Mouse (Mus musculus): ENCODE measurements around the gene Mob1b. TPM values are rescaled to one million over a fixed set of nuclear protein-coding genes. Genes with fewer than 3 reads are reported as not detected.

Gene Mob1b
- polyA plus RNA-seq, 1 experiment from 2014 or later: 18.0 TPM

DNA sequence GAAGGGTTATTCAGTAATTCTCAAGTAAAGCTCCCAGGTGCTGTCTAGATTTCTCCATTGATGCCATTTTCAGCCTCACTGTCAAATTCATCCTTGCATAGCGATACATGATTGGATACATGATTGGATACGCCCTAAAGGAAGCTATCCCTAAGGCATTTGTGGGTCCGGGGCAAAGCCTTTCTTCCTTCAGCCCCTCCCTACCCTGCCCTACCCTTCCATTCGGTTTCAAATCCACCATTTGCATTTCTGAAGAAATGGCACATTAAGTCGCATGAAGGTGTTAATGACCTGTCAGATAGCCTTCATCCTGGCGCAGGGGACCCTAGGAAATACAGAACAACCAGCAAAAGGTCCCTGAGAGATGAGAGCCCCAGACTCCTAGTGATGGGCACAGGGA lies 35.3 kb upstream of the Mob1b start:
- Histone ChIP-seq H3K9ac (ENCODE audit: low read depth, low read length) (no peak overlapping the region), H3K27ac (ENCODE audit: low read depth, low read length) (no peak overlapping the region), H3K36me3 (ENCODE audit: control insufficient read depth, insufficient read depth, low read length) (no peaks in the 10 kb centered on the region), H3K9me3 (ENCODE audit: control insufficient read depth, low read length) (no peaks in the 10 kb centered on the region), H3K4me3 (ENCODE audit: low read length) (no peak overlapping the region), H3K4me2 (replicated peaks; ENCODE audit: low read depth, low read length) (no peak overlapping the region), H3K4me1 (ENCODE audit: control insufficient read depth, insufficient read depth, low read length) (no peaks in the 10 kb centered on the region), H3K27me3 (ENCODE audit: control insufficient read depth, insufficient read depth, low read length) (peaks cover 8% of the 10 kb centered on the region; the same call in 1 of the 2 replicates)
- WGBS: 7% methylated on average over 6 of the region's 6 CpGs
- ATAC-seq (ENCODE audit: low FRiP score, low TSS enrichment): no peak

DNA sequence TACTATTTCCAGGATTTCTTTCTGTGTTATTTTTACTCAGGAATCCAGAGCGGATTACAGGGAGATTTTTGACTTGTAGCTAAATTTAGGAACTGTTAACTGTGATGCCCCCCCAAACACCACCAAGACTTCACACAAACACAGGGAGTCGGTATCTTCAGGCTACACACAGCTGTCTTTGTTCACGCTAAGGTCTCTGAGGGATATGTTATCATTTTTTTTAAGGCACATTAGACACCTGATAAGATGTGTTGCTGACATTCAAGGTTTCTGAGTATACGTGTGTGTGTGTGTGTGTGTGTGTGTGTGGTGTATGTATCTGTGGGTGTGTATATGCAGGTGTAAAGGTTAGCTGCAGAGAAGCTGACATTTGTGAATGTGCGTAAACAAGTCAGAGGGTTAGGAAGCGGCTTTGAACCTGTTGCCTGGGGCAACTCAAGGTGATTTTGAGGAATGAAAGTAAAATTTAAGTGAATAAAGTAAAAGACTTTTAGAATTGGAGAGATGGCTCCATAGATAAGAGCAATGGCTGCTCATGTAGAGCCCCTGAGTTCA lies 34.8 kb upstream of the Mob1b start:
- no peak overlapping the region for H3K27ac ChIP-seq (ENCODE audit: low read depth, low read length)
- no peak overlapping the region for H3K4me3 ChIP-seq (ENCODE audit: low read length)
- H3K4me1 ChIP-seq (ENCODE audit: control insufficient read depth, insufficient read depth, low read length): no peaks in the 10 kb centered on the region
- ATAC-seq (ENCODE audit: low FRiP score, low TSS enrichment): no peak
- H3K27me3 ChIP-seq (ENCODE audit: control insufficient read depth, insufficient read depth, low read length): peaks cover 8% of the 10 kb centered on the region; the same call in 1 of the 2 replicates
- H3K36me3 ChIP-seq (ENCODE audit: control insufficient read depth, insufficient read depth, low read length): no peaks in the 10 kb centered on the region
- H3K4me2 ChIP-seq (replicated peaks; ENCODE audit: low read depth, low read length): no peak overlapping the region
- 55% methylated on average over 6 of the region's 6 CpGs for WGBS
- no peaks in the 10 kb centered on the region for H3K9me3 ChIP-seq (ENCODE audit: control insufficient read depth, low read length)
- H3K9ac ChIP-seq (ENCODE audit: low read depth, low read length): no peak overlapping the region

DNA sequence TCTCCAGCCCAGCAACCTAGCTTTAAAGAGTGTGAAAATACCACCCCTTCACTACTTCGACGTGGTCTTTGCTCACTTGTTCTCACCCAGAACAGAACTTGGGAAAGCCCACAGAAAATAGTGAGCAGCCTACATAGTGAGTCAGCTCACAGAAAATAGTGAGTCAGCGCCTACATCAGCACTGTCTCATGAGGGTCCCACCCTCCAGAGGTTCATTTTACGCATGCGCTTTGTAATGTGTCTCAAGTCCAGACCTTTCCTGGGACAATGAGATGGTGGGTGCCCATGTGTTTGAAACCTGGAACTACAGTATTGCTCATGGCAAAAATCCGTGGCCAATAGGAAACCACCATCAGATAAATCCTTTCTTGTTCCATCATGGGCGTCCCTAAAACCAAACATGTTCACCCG lies 32.7 kb upstream of the Mob1b start:
- no peak for ATAC-seq (ENCODE audit: low FRiP score, low TSS enrichment)
- 84% methylated on average over 8 of the region's 8 CpGs for WGBS
- H3K9ac ChIP-seq (ENCODE audit: low read depth, low read length): no peak overlapping the region

DNA sequence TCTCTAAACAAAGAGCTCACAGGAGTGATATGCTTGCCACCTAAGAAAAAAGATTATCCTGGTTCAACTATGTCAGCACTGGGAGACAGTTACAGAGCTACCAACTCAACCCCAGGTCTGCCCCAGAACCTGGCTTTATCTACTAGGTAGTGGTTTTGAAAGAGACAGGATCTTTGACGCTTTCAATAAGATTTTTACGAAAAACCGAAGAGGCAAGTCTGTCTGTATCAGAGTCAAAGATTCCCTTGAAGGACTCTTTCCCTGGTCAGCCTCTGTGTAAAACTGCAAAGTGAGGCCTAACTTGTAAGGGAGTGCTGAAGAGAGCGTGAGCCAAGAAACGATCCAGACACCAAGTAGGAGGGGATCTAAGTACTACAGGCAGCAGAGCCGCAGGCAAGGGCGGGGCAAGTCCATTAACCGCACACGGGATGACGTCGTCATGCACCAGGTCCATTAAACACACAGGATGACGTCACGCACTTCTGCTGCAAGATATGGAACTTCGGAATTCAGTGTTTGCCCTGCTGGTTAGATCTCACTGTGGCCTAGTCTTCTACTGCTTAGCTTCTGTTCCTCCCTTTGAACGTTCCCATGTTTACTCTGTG lies 32.0 kb upstream of the Mob1b start:
- WGBS: 77% methylated on average over 15 of the region's 15 CpGs
- Histone ChIP-seq H3K4me3 (ENCODE audit: low read length) (no peak overlapping the region), H3K36me3 (ENCODE audit: control insufficient read depth, insufficient read depth, low read length) (no peaks in the 10 kb centered on the region), H3K9ac (ENCODE audit: low read depth, low read length) (no peak overlapping the region), H3K27ac (ENCODE audit: low read depth, low read length) (no peak overlapping the region), H3K4me2 (replicated peaks; ENCODE audit: low read depth, low read length) (no peak overlapping the region), H3K9me3 (ENCODE audit: control insufficient read depth, low read length) (no peaks in the 10 kb centered on the region), H3K4me1 (ENCODE audit: control insufficient read depth, insufficient read depth, low read length) (no peaks in the 10 kb centered on the region), H3K27me3 (ENCODE audit: control insufficient read depth, insufficient read depth, low read length) (peaks cover 8% of the 10 kb centered on the region; the same call in 1 of the 2 replicates)
- no peak; the same call in 1 of the 2 replicates for ATAC-seq (ENCODE audit: low FRiP score, low TSS enrichment)

More for the DNA sequence above, 32.7 kb upstream of the Mob1b start:
- peaks cover 8% of the 10 kb centered on the region; the same call in 1 of the 2 replicates for H3K27me3 ChIP-seq (ENCODE audit: control insufficient read depth, insufficient read depth, low read length)
- H3K4me3 ChIP-seq (ENCODE audit: low read length): no peak overlapping the region
- no peaks in the 10 kb centered on the region for H3K9me3 ChIP-seq (ENCODE audit: control insufficient read depth, low read length)
- no peaks in the 10 kb centered on the region for H3K36me3 ChIP-seq (ENCODE audit: control insufficient read depth, insufficient read depth, low read length)
- no peak overlapping the region for H3K4me2 ChIP-seq (replicated peaks; ENCODE audit: low read depth, low read length)
- H3K4me1 ChIP-seq (ENCODE audit: control insufficient read depth, insufficient read depth, low read length): no peaks in the 10 kb centered on the region
- no peak overlapping the region for H3K27ac ChIP-seq (ENCODE audit: low read depth, low read length)

DNA sequence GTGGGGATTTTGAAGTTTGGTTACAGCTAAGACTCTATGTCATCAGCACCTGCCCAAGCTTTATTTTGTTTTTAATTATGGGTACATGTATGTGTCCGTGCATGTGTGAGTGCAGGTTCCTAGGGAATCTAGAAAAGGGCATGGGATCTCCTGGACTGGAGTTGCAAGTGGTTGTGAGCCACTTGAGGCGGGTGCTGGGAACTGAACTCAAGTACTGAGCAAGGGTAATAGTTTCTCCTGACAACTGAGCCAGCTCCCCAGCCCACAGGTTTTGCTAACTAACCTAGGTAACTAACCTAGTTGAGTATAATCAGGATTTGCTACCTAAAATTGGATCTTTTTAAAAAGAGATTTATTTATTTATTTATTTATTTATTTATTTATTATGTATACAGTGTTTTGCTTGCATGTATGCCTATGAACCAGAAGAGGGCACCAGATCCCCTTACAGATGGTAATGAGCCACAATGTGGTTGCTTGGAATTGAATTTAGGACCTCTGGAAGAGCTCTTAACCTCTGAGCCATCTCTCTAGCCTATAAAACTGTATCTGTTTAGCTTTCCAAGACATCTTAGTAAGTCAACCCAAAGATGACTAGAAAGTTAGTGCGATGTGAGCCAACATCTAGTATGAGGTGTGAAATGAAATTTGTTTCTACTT lies 31.2 kb upstream of the Mob1b start:
- Histone ChIP-seq H3K36me3 (ENCODE audit: control insufficient read depth, insufficient read depth, low read length) (no peaks in the 10 kb centered on the region), H3K9ac (ENCODE audit: low read depth, low read length) (no peak overlapping the region), H3K4me3 (ENCODE audit: low read length) (no peak overlapping the region), H3K9me3 (ENCODE audit: control insufficient read depth, low read length) (no peaks in the 10 kb centered on the region), H3K4me1 (ENCODE audit: control insufficient read depth, insufficient read depth, low read length) (no peaks in the 10 kb centered on the region), H3K27ac (ENCODE audit: low read depth, low read length) (no peak overlapping the region), H3K4me2 (replicated peaks; ENCODE audit: low read depth, low read length) (no peak overlapping the region), H3K27me3 (ENCODE audit: control insufficient read depth, insufficient read depth, low read length) (peaks cover 8% of the 10 kb centered on the region; the same call in 1 of the 2 replicates)
- ATAC-seq (ENCODE audit: low FRiP score, low TSS enrichment): no peak; the same call in 1 of the 2 replicates
- WGBS: 73% methylated on average over 3 of the region's 3 CpGs

DNA sequence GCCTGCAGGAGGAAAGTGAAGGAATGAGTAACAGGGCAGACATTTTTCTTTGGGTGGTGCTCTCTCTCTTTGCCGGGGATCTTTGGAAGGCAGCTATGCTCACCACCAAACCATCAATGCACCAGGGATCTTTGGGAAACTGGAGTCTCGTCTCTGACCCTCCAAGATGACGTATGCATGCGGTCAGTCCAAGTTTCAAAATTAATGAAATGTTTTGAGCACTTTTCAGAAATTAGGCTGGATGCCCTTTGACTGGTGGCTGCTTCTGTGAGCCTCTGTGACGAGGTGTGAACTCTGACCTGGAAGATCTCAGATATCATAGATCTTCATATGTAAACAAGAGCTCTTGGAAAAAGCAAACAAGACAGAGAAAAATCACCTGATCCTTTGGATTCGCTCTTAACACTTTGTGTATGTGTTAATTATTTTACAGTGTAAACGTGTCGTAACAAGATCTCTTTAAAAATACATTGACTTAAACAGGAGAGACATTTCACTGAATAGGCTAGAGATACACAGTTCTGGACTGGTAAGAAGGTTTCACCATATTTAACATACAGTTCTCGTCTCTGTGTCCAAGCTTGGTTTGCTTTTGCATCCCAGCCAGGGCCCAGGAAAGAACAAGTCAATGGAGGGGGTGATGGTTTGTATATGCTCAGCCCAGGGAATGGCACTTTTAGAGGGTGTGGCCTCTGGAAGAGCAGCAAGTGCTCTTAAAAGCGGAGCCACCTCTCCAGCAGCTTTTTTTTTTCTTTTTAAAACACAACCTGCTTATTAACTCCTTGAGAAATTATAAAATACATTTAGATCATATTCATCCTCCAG lies 29.8 kb upstream of the Mob1b start:
- Histone ChIP-seq H3K27me3 (ENCODE audit: control insufficient read depth, insufficient read depth, low read length) (no peaks in the 10 kb centered on the region; the same call in 1 of the 2 replicates), H3K4me3 (ENCODE audit: low read length) (no peak overlapping the region), H3K9ac (ENCODE audit: low read depth, low read length) (no peak overlapping the region), H3K36me3 (ENCODE audit: control insufficient read depth, insufficient read depth, low read length) (no peaks in the 10 kb centered on the region), H3K4me2 (replicated peaks; ENCODE audit: low read depth, low read length) (no peak overlapping the region), H3K4me1 (ENCODE audit: control insufficient read depth, insufficient read depth, low read length) (no peaks in the 10 kb centered on the region), H3K9me3 (ENCODE audit: control insufficient read depth, low read length) (no peaks in the 10 kb centered on the region), H3K27ac (ENCODE audit: low read depth, low read length) (no peak overlapping the region)
- 45% methylated on average over 10 of the region's 10 CpGs for WGBS
- ATAC-seq (ENCODE audit: low FRiP score, low TSS enrichment): no peak

DNA sequence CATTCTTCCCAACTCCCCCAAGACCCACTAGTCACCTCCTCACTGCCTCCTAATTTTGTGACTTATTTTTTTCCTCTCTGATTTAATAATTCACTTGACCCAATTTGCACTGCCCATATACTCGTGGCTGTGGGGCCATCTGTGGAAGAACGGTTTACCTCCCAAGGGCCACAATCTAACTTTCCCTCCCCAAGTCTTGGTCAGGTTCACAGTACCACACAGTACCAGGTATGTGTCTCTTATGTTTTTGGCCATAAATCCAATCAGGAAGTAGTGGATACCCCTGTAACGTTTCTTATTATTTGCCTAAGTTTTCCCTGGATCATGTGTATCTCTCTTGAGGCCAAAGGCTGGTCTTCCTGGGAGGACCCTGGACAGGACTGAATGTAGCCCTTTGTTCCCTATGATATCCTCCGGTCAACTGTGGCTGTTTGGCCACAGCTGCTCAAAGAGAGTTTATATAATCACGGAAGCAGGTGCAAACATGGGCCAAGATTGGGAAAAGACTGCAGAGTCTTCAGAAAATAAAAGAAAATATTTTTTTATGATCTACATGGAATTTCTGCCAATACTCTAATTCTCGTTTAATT lies 29.1 kb upstream of the Mob1b start:
- H3K27me3 ChIP-seq (ENCODE audit: control insufficient read depth, insufficient read depth, low read length): no peaks in the 10 kb centered on the region
- no peaks in the 10 kb centered on the region for H3K4me1 ChIP-seq (ENCODE audit: control insufficient read depth, insufficient read depth, low read length)
- 77% methylated on average over 6 of the region's 6 CpGs for WGBS
- no peak for ATAC-seq (ENCODE audit: low FRiP score, low TSS enrichment)
- H3K27ac ChIP-seq (ENCODE audit: low read depth, low read length): no peak overlapping the region
- H3K4me2 ChIP-seq (replicated peaks; ENCODE audit: low read depth, low read length): no peak overlapping the region
- no peak overlapping the region for H3K4me3 ChIP-seq (ENCODE audit: low read length)
- no peaks in the 10 kb centered on the region for H3K9me3 ChIP-seq (ENCODE audit: control insufficient read depth, low read length)
- no peaks in the 10 kb centered on the region for H3K36me3 ChIP-seq (ENCODE audit: control insufficient read depth, insufficient read depth, low read length)
- no peak overlapping the region for H3K9ac ChIP-seq (ENCODE audit: low read depth, low read length)

DNA sequence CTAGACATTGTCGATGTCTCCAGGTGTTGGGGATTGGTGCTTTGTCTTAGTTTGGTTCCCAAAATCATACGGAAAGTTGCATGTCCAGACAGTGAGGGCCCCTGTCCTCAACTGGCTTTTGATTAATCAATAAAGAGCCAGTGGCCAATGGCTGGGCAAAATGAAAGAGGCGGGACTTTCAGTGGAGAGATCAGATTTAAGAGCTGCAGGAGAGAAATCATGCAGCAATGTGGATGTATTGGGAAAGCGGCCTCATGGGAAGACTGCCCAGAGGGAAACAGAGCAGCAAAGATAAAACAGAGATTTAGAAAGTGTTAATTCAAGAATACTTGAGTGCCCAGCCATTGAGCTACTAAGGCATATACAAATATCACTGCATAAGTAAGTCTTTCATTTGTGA lies 28.1 kb upstream of the Mob1b start:
- Histone ChIP-seq H3K4me3 (ENCODE audit: low read length) (no peak overlapping the region), H3K36me3 (ENCODE audit: control insufficient read depth, insufficient read depth, low read length) (no peaks in the 10 kb centered on the region), H3K4me2 (replicated peaks; ENCODE audit: low read depth, low read length) (no peak overlapping the region), H3K4me1 (ENCODE audit: control insufficient read depth, insufficient read depth, low read length) (no peaks in the 10 kb centered on the region), H3K9ac (ENCODE audit: low read depth, low read length) (no peak overlapping the region), H3K27ac (ENCODE audit: low read depth, low read length) (no peak overlapping the region), H3K9me3 (ENCODE audit: control insufficient read depth, low read length) (no peaks in the 10 kb centered on the region), H3K27me3 (ENCODE audit: control insufficient read depth, insufficient read depth, low read length) (no peaks in the 10 kb centered on the region)
- ATAC-seq (ENCODE audit: low FRiP score, low TSS enrichment): no peak
- WGBS: 95% methylated on average over 4 of the region's 4 CpGs

All from kidney, embryonic 14.5 days (tissue).